19 mouse cellular contexts compared by ENCODE assay signal in the genomic region with DNA sequence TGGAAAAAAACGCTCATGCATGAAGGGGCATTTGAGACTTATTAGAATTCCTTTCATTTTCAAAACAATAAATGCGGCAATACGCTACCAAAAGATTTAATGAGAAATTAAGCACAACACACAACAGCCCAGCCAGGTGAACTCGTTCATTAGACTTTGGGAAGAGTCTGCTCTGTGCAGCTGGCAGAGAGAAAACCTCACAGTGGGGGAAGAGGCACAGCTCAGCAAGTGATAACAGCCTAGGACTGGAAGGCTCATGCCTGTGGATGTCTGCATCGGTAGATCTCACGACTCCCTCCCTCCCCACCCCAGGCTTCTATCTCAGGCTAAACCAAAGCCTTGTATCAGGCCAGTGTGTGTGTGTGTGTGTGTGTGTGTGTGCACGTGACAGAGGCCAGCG.
A peak's percentile ranks its signal among the peaks of the same experiment; 100 is the strongest.
DNase-seq lines count a peak whose midpoint lies in the region; ATAC-seq and TF ChIP-seq lines count a peak whose summit lies in the region.
"Had no signal": no experiment of that assay in that cellular context is flagged by ENCODE, and none has a peak within 500 bp of the region (broad histone marks: within the 10 kb centered on the region; RNA-seq: fewer than 3 reads in every experiment).

No protein-coding gene starts in this region.

- no peak overlapping the region for H3K27ac ChIP-seq in cerebellum, adult 2 months (ENCODE audit: insufficient read depth, low read length)
- peak overlapping the region; percentile 52; the same call in 1 of the 2 replicates for H3K27ac ChIP-seq in hindbrain, embryonic 13.5 days
- no peak overlapping the region for H3K27ac ChIP-seq in hindbrain, embryonic 10.5 days
- no peak overlapping the region for H3K27ac ChIP-seq in midbrain, embryonic 13.5 days
- no peak overlapping the region for H3K27ac ChIP-seq in midbrain, embryonic 10.5 days (replicated peaks)
- H3K27ac ChIP-seq in midbrain, postnatal 0 days (ENCODE audit: low read depth, low read length) = no peak overlapping the region
- H3K27ac ChIP-seq in thymus, adult 2 months (ENCODE audit: control insufficient read depth, insufficient read depth, low read length) = no peak overlapping the region
- H3K27ac ChIP-seq: embryonic facial prominence, embryonic 15.5 days had no signal

- H3K9ac ChIP-seq in hindbrain, embryonic 13.5 days = no peak overlapping the region
- no peak overlapping the region for H3K9ac ChIP-seq in midbrain, embryonic 13.5 days (replicated peaks)
- no peak overlapping the region for H3K9ac ChIP-seq in midbrain, postnatal 0 days (replicated peaks; ENCODE audit: low read length, poor library complexity, severe bottlenecking)
- H3K9ac ChIP-seq: embryonic facial prominence, embryonic 15.5 days; liver, postnatal 0 days had no signal

- TF ChIP-seq CTCF in cerebellum, adult 2 months (IDR thresholded peaks at IDR 0.05; ENCODE audit: borderline replicate concordance, insufficient read depth, low read depth, low read length) = no peak
- TF ChIP-seq CTCF in midbrain, postnatal 0 days (IDR thresholded peaks at IDR 0.05) = no peak
- TF ChIP-seq CTCF in thymus, adult 2 months (IDR thresholded peaks at IDR 0.05; ENCODE audit: borderline replicate concordance, control insufficient read depth, extremely low read depth, insufficient read depth, low read length, poor library complexity) = no peak

- no peaks in the 10 kb centered on the region for H3K27me3 ChIP-seq in cerebellum, adult 2 months (ENCODE audit: control insufficient read depth, insufficient read depth, low read length)
- no peaks in the 10 kb centered on the region for H3K27me3 ChIP-seq in hindbrain, embryonic 13.5 days
- H3K27me3 ChIP-seq in hindbrain, embryonic 10.5 days (ENCODE audit: insufficient read depth, poor library complexity, severe bottlenecking) = no peaks in the 10 kb centered on the region
- H3K27me3 ChIP-seq in midbrain, embryonic 13.5 days = no peaks in the 10 kb centered on the region; the same call in 1 of the 2 replicates
- no peaks in the 10 kb centered on the region for H3K27me3 ChIP-seq in midbrain, embryonic 10.5 days (ENCODE audit: low read depth, poor library complexity, severe bottlenecking)
- H3K27me3 ChIP-seq in midbrain, postnatal 0 days (ENCODE audit: insufficient read depth, low read length) = no peaks in the 10 kb centered on the region
- H3K27me3 ChIP-seq in thymus, adult 2 months (ENCODE audit: control insufficient read depth, insufficient read depth, low read length) = no peaks in the 10 kb centered on the region
- H3K27me3 ChIP-seq: embryonic facial prominence, embryonic 15.5 days had no signal

- H3K4me1 ChIP-seq in cerebellum, adult 2 months (ENCODE audit: control insufficient read depth, insufficient read depth, low read length) = peaks cover 5% of the 10 kb centered on the region; the same call in 1 of the 2 replicates
- peaks cover 10% of the 10 kb centered on the region; the same call in 1 of the 2 replicates for H3K4me1 ChIP-seq in hindbrain, embryonic 13.5 days (replicated peaks)
- H3K4me1 ChIP-seq in hindbrain, embryonic 10.5 days (replicated peaks) = no peaks in the 10 kb centered on the region
- H3K4me1 ChIP-seq in midbrain, embryonic 13.5 days (replicated peaks) = 0 out of 2 replicates have a peak, but pooled peaks cover 6% of the 10 kb centered on the region
- H3K4me1 ChIP-seq in midbrain, embryonic 10.5 days = no peaks in the 10 kb centered on the region
- no peaks in the 10 kb centered on the region; the same call in 1 of the 2 replicates for H3K4me1 ChIP-seq in midbrain, postnatal 0 days (ENCODE audit: insufficient read depth, low read length)
- no peaks in the 10 kb centered on the region for H3K4me1 ChIP-seq in thymus, adult 2 months (replicated peaks; ENCODE audit: control insufficient read depth, insufficient read depth, low read length)
- H3K4me1 ChIP-seq: embryonic facial prominence, embryonic 15.5 days had no signal

- 0 out of 2 replicates have a peak, but pooled peaks have one; percentile 63 for ATAC-seq in hindbrain, embryonic 13.5 days (ENCODE audit: low FRiP score)
- peak; percentile 48; the same call in 1 of the 2 replicates for ATAC-seq in midbrain, embryonic 13.5 days
- no peak for ATAC-seq in midbrain, postnatal 0 days (ENCODE audit: low FRiP score)
- ATAC-seq: liver, postnatal 0 days had no signal

- DNase-seq in cerebellum, adult 2 months = peak in 1 of 2 experiments; percentile 6
- no peak for DNase-seq in cerebellum, adult 9-11 months
- DNase-seq in hindbrain, embryonic 10.5 days (ENCODE audit: low spot score) = no peak
- DNase-seq in midbrain, embryonic 10.5 days (ENCODE audit: low spot score) = no peak
- peak; percentile 30 for DNase-seq in midbrain, postnatal 0 days (ENCODE audit: low spot score)
- DNase-seq in thymus, adult 2 months = no peak
- DNase-seq: adrenal gland, adult 2 months; cerebellum, adult 11-12 months; embryo, embryonic 11 days; gastrocnemius, postnatal 25 days; kidney, adult 2 months; kidney, postnatal 25 days; liver; liver, postnatal 0 days; lung, postnatal 14 days; right cerebral cortex, postnatal 4 days had no signal

- H3K4me2 ChIP-seq in hindbrain, embryonic 13.5 days = no peak overlapping the region
- H3K4me2 ChIP-seq in midbrain, embryonic 13.5 days (replicated peaks) = no peak overlapping the region
- no peak overlapping the region for H3K4me2 ChIP-seq in midbrain, postnatal 0 days (ENCODE audit: low read depth, low read length, poor library complexity, severe bottlenecking)
- H3K4me2 ChIP-seq: embryonic facial prominence, embryonic 15.5 days had no signal

- no peaks in the 10 kb centered on the region for H3K36me3 ChIP-seq in hindbrain, embryonic 13.5 days
- H3K36me3 ChIP-seq in hindbrain, embryonic 10.5 days = no peaks in the 10 kb centered on the region
- H3K36me3 ChIP-seq in midbrain, embryonic 13.5 days = no peaks in the 10 kb centered on the region
- H3K36me3 ChIP-seq in midbrain, embryonic 10.5 days = no peaks in the 10 kb centered on the region
- no peaks in the 10 kb centered on the region for H3K36me3 ChIP-seq in midbrain, postnatal 0 days (ENCODE audit: insufficient read depth, low read length)
- no peaks in the 10 kb centered on the region for H3K36me3 ChIP-seq in thymus, adult 2 months (ENCODE audit: control insufficient read depth, insufficient read depth, low read length)
- H3K36me3 ChIP-seq: embryonic facial prominence, embryonic 15.5 days had no signal

- 14% methylated on average over 8 of the region's 8 CpGs for WGBS in cerebellum, adult 2 months
- WGBS in hindbrain, embryonic 13.5 days = 54% methylated on average over 8 of the region's 8 CpGs
- 72% methylated on average over 8 of the region's 8 CpGs for WGBS in hindbrain, embryonic 10.5 days
- 53% methylated on average over 8 of the region's 8 CpGs for WGBS in midbrain, embryonic 13.5 days
- 79% methylated on average over 8 of the region's 8 CpGs for WGBS in midbrain, embryonic 10.5 days
- 47% methylated on average over 8 of the region's 8 CpGs for WGBS in midbrain, postnatal 0 days
- 86% methylated on average over 8 of the region's 8 CpGs for WGBS in thymus, adult 2 months

- TF ChIP-seq POLR2A in cerebellum, adult 2 months (IDR thresholded peaks at IDR 0.05; ENCODE audit: borderline replicate concordance, insufficient read depth, low read length) = no peak
- no peak for TF ChIP-seq POLR2A in thymus, adult 2 months (IDR thresholded peaks at IDR 0.05; ENCODE audit: control insufficient read depth, extremely low read depth, insufficient read depth, low read length, poor library complexity)

- H3K9me3 ChIP-seq in hindbrain, embryonic 13.5 days = no peaks in the 10 kb centered on the region
- no peaks in the 10 kb centered on the region for H3K9me3 ChIP-seq in hindbrain, embryonic 10.5 days
- H3K9me3 ChIP-seq in midbrain, embryonic 13.5 days = no peaks in the 10 kb centered on the region
- H3K9me3 ChIP-seq in midbrain, embryonic 10.5 days (replicated peaks) = no peaks in the 10 kb centered on the region
- H3K9me3 ChIP-seq in midbrain, postnatal 0 days (ENCODE audit: low read length) = no peaks in the 10 kb centered on the region
- H3K9me3 ChIP-seq: embryonic facial prominence, embryonic 15.5 days had no signal

- peak overlapping the region; percentile 13 for H3K4me3 ChIP-seq in cerebellum, adult 2 months (replicated peaks; ENCODE audit: insufficient read depth, low read depth, low read length)
- H3K4me3 ChIP-seq in hindbrain, embryonic 13.5 days = no peak overlapping the region
- H3K4me3 ChIP-seq in hindbrain, embryonic 10.5 days = no peak overlapping the region
- H3K4me3 ChIP-seq in midbrain, embryonic 13.5 days (replicated peaks) = no peak overlapping the region
- no peak overlapping the region for H3K4me3 ChIP-seq in midbrain, embryonic 10.5 days
- no peak overlapping the region for H3K4me3 ChIP-seq in midbrain, postnatal 0 days (ENCODE audit: low read depth, low read length)
- H3K4me3 ChIP-seq in thymus, adult 2 months (ENCODE audit: control insufficient read depth, insufficient read depth, low read length) = no peak overlapping the region
- H3K4me3 ChIP-seq: embryonic facial prominence, embryonic 15.5 days had no signal
